Mouse (Mus musculus) cerebellum, adult 18-20 months (tissue): Measurements from ENCODE around the gene Lysmd3.
"Not testable (repeated sequence)": the region's sequence is repeated elsewhere in the genome, so short reads cannot be mapped to it uniquely, and the experiment has no call there.

Experiments
- DNase-seq, 2 experiments: peaks; one replicate each; pipeline ENCODE4 v3.0.0; 2021

Lysmd3 gene

GRCm38 (mm10) chr13:81657351-81658052 is at the start of gene Lysmd3:
Gene Lysmd3, plus strand, starts transcription at chr13:81657663.
- DNase-seq, result peak; percentile 95 to 97

GRCm38 (mm10) chr13:81610349-81610748 is 47.1 kb upstream of the Lysmd3 start:
- DNase-seq, result no peak

DNA sequence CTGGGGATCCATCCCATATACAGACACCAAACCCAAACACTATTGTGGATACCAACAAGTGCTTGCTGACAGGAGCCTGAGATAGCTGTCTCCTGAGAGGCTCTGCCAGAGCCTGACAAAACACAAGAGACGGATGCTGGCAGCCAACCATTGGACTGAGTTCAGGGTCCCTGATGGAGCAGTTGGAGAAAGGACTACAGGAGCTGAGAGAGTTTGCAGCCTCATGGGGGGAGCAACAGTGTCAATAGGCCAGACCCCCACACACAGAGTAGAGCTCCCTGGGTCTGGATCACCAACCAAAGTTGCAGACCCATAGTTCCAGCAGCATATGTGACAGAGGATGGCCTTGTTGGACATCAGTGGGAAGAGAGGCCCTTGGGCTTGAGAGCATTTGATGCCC is 29.6 kb upstream of the Lysmd3 start:
- not testable (repeated sequence) for DNase-seq

DNA sequence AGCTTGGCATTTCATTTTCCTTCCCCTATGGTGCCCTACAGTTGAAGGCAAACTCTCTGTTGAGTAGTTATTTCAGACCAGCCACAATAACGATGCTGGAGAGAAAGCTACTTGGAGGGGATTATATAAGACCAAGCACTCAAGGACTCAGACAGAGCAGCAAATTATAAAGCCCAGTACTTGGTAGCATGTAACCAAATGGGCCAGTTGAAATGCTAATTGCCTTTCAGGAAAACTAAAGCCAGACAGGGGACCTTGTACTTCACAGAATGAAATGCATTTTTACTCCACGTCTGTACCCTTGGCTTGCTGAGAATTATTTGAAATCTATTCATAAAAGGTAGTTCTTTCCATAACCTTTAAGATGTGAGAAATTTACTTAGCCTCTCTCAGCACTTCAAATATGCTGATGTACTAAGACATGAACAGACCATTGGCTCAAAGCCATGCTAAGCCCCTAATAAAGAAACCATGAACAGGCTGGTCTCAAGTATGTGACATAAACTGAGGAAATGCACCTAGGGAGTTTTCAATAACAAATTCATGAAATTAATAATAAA is 28.8 kb upstream of the Lysmd3 start:
- DNase-seq, result no peak

DNA sequence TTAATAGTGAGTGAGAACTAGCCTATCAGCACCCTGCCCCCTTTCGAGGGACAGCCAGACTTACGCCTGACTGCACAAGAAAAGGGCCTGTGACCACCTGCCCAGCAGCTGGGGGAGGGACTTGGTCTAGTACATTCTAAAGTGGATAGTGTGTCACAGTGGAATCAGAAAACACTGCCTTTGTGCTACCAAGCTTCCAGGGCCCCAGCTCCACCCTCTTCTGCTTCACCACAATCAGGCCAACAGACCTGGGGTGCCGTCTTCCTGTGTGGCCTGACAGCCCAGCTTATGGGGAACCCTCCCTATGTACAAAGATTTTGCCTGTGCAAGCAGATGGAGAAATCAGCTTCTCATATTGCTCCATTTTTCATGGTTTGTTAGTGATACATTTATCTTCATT is 28.1 kb upstream of the Lysmd3 start:
- DNase-seq, result no peak

DNA sequence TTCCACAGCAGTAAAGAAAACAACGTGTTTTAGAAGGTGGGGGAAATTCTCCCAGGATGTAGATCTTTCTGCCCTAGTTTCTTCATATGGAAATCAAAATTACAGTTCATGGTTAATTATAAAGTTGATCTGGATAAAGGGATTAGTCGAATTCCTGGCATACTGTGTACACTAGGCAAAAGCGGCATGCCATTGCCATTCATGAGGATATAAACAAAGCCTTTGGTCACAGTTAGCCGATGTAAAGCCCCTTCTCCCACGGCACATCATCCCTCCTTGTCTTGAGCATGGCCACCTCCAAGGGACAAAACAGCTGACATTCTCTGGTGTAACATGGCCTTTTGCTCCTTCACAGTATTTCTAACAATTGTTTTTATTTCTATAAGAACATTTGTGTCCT is 26.9 kb upstream of the Lysmd3 start:
- no peak for DNase-seq

DNA sequence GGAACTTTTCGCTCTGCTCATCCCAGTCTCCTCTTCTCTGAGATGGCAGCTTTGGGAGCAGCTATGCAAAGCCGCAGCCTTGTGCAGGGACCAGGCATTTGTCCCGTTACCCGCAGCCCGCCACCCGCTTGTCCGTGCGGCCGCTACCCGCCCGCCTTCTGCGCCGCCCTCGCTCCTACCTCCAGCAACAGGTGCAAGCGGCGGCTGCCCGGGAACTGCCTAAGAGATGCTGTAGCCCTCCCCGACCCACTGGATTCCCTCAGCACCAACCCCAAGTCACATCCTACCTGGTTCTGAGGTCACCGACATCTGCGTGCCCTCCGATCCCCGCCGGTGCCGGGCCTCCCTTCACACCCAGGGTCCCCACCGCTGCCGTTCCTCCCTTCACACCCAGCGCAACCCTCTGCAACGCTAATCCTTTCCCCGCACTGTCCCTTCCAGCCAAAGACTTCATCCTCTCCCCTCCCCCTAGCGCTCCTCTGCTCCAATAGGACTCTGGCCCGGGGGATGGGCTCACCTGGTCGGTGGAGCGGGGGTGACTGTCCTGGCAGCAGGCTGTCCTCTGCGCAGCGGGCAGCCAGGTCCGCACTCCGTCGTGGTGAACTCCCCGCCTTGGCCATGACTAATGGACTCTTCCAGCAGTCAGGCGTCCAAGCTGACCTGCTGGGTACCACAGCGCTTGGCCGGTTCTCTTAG is 24.6 kb upstream of the Lysmd3 start, which contains the start of gene Adgrv1:
Adgrv1 (minus strand) TSS at position 435 of the 696 bp plus-strand sequence.
- DNase-seq, result peak; percentile 75 to 82

DNA sequence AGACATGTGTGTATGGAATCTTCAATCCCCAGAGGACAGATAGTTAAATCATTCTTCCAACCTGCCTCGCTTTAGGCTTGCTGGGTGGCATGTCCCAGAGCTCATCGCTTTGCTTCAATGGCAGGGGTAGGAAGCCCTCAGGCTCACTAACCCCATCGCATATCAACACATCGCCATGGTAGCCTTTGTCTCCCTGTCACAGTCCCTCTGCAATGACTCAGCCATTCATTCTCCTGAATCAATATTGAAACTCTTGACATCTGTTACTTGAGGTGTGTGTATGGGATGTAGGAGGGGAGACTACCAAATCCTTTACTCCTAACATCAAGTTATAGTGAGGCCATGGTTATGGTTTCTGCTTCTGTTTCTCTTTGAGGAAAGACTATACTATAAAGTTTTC is 17.8 kb upstream of the Lysmd3 start:
- no peak for DNase-seq

- DNase-seq, result no peak
Observed at GRCm38 (mm10) chr13:81640881-81641280, 16.6 kb upstream of the Lysmd3 start.

- DNase-seq, result peak; percentile 48 to 68
Observed at GRCm38 (mm10) chr13:81641289-81642045, 16.0 kb upstream of the Lysmd3 start.

DNA sequence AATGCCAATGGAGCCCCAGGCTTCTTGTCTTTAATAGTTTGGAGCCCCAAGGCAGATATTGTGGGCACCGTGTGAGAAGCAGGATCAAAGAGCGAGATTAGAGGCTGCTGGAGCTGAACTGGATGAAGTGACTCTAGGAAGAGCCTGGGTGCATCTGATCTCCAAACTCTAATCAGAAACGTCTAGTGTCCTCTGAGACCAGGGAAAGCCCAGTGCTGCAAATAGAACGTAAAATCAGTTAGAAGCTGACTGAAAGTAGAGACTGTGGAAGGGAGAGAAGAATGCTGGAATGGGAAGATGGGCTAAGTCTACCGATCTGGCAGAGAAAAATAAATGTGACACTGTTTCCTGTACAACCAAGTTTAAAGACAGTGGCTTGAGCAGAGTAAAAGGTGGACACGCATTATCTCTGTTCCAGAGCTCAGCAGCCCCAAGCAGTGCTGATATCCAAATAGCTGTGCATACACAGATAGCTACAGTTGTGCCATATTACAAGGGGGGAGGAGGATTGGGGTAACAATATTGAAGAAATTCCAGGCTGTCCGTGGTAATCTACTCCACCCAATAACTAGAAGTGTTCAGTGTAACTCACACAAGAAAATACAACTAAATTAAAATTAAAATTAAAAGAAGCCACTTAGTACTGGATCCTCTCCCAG is 14.8 kb upstream of the Lysmd3 start:
- no peak for DNase-seq

GRCm38 (mm10) chr13:81644047-81644565 is 13.4 kb upstream of the Lysmd3 start:
- DNase-seq, result no peak

GRCm38 (mm10) chr13:81646348-81646747 is 11.1 kb upstream of the Lysmd3 start:
- DNase-seq, result no peak

DNA sequence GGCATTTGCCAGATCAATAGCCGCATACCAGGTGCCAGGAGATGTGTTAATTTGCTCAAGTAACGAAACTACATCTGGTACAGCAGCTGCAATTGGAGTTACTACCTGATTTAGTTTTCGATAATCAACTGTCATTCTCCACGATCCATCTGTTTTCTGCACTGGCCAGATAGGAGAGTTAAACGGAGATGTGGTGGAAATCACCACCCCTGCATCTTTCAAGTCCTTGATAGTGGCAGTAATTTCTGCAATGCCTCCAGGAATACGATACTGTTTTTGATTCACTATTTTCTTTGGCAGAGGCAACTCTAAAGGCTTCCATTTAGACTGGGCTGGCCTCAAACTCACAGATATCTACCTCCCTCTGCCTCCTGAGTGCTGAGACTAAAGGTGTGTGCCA is 7.1 kb upstream of the Lysmd3 start:
- not testable (repeated sequence) for DNase-seq

GRCm38 (mm10) chr13:81656091-81656850 is 1.2 kb upstream of the Lysmd3 start:
- DNase-seq, result peak in 1 of 2 experiments; percentile 15

DNA sequence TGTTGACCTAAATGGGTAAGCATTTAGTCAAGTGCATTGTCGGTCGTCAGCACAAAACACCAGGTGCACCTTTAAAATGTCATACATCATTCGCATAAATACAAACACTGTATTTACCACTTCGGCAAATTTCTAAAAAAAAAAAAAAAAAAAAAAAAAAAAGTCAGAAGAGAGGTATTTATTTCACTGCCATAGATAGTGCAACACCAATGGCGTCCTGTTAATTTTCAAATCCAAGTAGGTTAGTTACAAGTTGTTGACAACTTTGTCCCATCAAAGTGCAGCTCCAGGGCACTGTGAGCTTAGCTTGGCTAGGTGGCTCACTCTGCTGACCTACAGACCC is 484 bp upstream of the Lysmd3 start:
- DNase-seq, result no peak

DNA sequence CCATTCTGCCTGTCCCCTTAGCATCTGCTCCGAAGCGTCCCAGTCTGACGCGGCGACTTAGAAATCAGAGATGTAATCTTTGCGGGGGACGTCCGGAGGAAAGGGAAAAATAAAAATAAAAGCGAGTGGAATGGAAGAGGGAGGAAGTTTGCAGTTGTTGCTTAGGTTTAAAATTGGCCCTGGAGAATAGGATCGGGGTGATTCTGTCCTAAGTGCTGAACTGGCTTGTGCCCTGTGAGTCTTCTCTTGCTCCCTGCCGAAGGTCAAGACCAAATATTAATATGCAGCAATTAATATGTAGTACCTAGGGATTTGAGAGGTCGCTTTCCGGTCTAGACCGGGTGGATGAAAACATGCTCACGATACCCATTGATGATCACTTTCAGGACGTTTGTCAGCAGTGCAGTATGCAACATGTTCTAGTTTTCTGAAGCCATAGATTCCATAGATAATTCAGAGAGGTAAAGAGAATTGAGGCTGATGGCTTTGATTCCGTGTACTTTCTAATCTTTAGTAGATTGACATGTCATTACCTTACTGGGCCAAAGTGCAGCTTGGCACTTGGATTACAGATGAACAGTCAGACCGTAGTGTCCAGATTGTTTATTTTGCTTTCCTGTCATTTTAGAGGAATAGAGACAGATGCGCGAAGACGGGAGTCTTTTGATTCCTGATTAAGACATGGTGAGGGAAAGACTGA is 740 bp downstream of the Lysmd3 start:
- DNase-seq, result no peak

DNA sequence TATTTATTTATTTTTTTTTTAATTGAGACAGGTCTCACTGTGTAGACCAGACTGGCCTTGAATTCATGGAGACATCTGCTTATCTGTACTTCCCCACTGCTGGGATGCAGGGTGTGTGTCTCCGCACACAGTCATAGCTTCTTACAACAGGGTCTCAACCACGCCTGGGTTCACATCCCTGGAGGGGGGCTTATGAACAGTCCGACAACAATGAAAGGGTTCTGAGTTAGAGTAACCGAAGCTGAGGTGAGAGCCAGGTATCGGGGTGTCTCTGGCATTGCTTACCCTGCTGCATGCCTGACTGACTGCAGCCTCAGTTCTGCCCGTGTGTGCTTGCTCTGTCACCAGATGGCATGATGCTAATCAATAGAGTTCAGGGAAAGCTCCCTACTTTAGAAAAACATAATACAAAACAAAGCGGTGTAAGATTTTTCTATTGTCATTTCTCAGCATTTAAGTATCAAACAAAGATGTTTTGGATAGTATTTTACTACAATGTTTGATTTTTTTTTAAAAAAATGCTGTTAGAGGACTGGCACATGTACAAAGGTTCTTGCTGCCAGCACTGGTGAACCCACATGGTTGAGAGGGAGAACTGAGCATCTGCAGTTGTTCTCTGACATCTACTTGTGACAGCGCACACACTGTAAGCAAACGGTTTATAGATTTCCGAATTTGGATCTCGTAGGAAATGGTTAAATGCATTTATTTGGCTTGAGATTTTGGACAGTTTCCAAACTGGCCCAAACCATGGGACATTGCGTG is 6.3 kb downstream of the Lysmd3 start:
- DNase-seq, result peak; percentile 47 to 49

- DNase-seq, result peak; percentile 58 to 71
Observed at GRCm38 (mm10) chr13:81664331-81664698, 6.9 kb downstream of the Lysmd3 start.

DNA sequence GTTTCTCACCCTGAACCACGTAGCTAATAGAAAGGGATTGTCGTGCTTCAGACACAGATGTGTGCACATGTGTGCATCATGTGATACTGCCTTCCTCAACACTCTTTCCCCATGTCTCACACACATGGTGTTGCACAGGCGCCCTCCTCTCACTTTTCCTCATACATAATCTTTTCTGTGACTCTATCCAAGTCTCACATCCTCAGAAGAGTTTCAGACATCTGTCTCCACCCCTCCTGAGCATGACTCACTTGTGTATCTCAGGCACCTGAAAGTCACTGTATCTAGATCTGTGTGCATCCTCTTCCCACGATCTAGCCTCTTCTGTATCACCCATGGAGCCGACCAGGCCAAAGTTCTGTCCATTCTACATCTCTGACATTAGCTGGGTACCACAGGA is 10.2 kb downstream of the Lysmd3 start:
- no peak for DNase-seq
